Mouse (Mus musculus): ENCODE results near the gene C330007P06Rik.

- no peak for TF ChIP-seq CTCF (IDR thresholded peaks at IDR 0.05; ENCODE audit: borderline replicate concordance, control insufficient read depth, extremely low read depth, insufficient read depth, low read length, poor library complexity)
- no peak for TF ChIP-seq POLR2A (IDR thresholded peaks at IDR 0.05; ENCODE audit: control insufficient read depth, extremely low read depth, insufficient read depth, low read length, poor library complexity)
Measured at GRCm38 (mm10) chrX:36870372-36870771, 3.5 kb downstream of the C330007P06Rik start.
